Mouse (Mus musculus) lung, embryonic 14.5 days (tissue): ENCODE measurements around the gene Sdhaf3. TPM values are rescaled to one million over a fixed set of nuclear protein-coding genes. Genes with fewer than 3 reads are reported as not detected.

Experiments used
- ATAC-seq: fragments of 200-750 bp; cut with Nextera tagmentation; 2 replicates; pipeline ENCODE4 v1.8.0; 2017; ENCODE audit warnings: mild to moderate bottlenecking, moderate TSS enrichment, moderate library complexity; ENCODE audit not compliant: insufficient read depth
- DNase-seq: peaks from one replicate; pipeline ENCODE4 v3.0.0-alpha.2; 2015
- H3K27ac ChIP-seq: fragments of 300-500 bp; sonication (generic); 2 replicates; pipeline ENCODE4 v1.5.1; 2014; ENCODE audit warnings: low read depth, mild to moderate bottlenecking, moderate library complexity
- H3K27me3 ChIP-seq: fragments of 300-500 bp; sonication (generic); 2 replicates; pipeline ENCODE4 v1.6.1; 2014; ENCODE audit warnings: low read length, control low read depth; ENCODE audit not compliant: insufficient read depth
- H3K36me3 ChIP-seq: fragments of 300-500 bp; sonication (generic); 2 replicates; pipeline ENCODE4 v1.6.1; 2014; ENCODE audit warnings: control low read depth; ENCODE audit not compliant: insufficient read depth
- H3K4me1 ChIP-seq: fragments of 300-500 bp; sonication (generic); 2 replicates; pipeline ENCODE4 v1.6.1; 2014; ENCODE audit warnings: antibody characterized with exemption, control low read depth; ENCODE audit not compliant: insufficient read depth
- H3K4me2 ChIP-seq: fragments of 300-500 bp; sonication (generic); 2 replicates; pipeline ENCODE4 v1.6.1; 2014; ENCODE audit warnings: mild to moderate bottlenecking
- H3K4me3 ChIP-seq: fragments of 300-500 bp; sonication (generic); 2 replicates; pipeline ENCODE4 v1.5.1; 2014; ENCODE audit warnings: low read depth, low read length
- H3K9ac ChIP-seq: fragments of 300-500 bp; sonication (generic); 2 replicates; pipeline ENCODE4 v1.6.1; 2014
- H3K9me3 ChIP-seq: fragments of 300-500 bp; sonication (generic); 2 replicates; pipeline ENCODE4 v1.6.1; 2016; ENCODE audit warnings: low read depth, low read length, control low read depth
- CTCF ChIP-seq: IDR thresholded peaks from 2 replicates; pipeline ENCODE4 v1.5.1; 2016; ENCODE audit warnings: antibody characterized with exemption, low read depth
- WGBS: fragments of 180-500 bp; shearing (Covaris S2); extraction: QIAGEN DNeasy Blood & Tissue Kit; methylation state at CpG from one replicate; pipeline ENCODE4 v1.1.7; 2014; 5-methylcytosine and 5-hydroxymethylcytosine counted together
- polyA plus RNA-seq: library from polyadenylated mRNA; unstranded; fragments of >200 nt; fragmentation: Nextera tagmentation; extraction: Ambion mirVana; gene quantifications from 2 replicates; pipeline ENCODE4 v1.2.1, GENCODE M21; 2014

Gene Sdhaf3
- polyA plus RNA-seq, 1 experiment from 2014 or later = 5.7 TPM

GRCm38 (mm10) chr6:7041912-7042311, 86.1 kb downstream of the Sdhaf3 start:
- no peak overlapping the region for H3K4me2 ChIP-seq
- ATAC-seq = no peak
- no peaks in the 10 kb centered on the region for H3K4me1 ChIP-seq
- H3K27me3 ChIP-seq = no peaks in the 10 kb centered on the region
- H3K27ac ChIP-seq = no peak overlapping the region
- no peaks in the 10 kb centered on the region for H3K9me3 ChIP-seq
- no peak overlapping the region for H3K4me3 ChIP-seq
- no peak for DNase-seq
- H3K36me3 ChIP-seq = no peaks in the 10 kb centered on the region
- WGBS = 91% methylated on average over 1 of the region's 1 CpGs
- no peak overlapping the region for H3K9ac ChIP-seq
- no peak for TF ChIP-seq CTCF

GRCm38 (mm10) chr6:7062819-7063218, 107.0 kb downstream of the Sdhaf3 start:
- ATAC-seq (no peak), DNase-seq (no peak)
- Histone ChIP-seq H3K27me3 (no peaks in the 10 kb centered on the region), H3K36me3 (no peaks in the 10 kb centered on the region), H3K4me3 (no peak overlapping the region), H3K27ac (no peak overlapping the region), H3K9ac (no peak overlapping the region), H3K9me3 (no peaks in the 10 kb centered on the region), H3K4me1 (no peaks in the 10 kb centered on the region), H3K4me2 (no peak overlapping the region)
- WGBS = 95% methylated on average over 3 of the region's 3 CpGs
- no peak for TF ChIP-seq CTCF

GRCm38 (mm10) chr6:7068782-7069181, 113.0 kb downstream of the Sdhaf3 start:
- no peak for ATAC-seq
- TF ChIP-seq CTCF = no peak

GRCm38 (mm10) chr6:7069463-7069862, 113.7 kb downstream of the Sdhaf3 start:
- Histone ChIP-seq H3K9me3 (no peaks in the 10 kb centered on the region), H3K4me1 (no peaks in the 10 kb centered on the region), H3K27me3 (no peaks in the 10 kb centered on the region), H3K4me2 (no peak overlapping the region), H3K9ac (no peak overlapping the region), H3K4me3 (no peak overlapping the region), H3K36me3 (no peaks in the 10 kb centered on the region), H3K27ac (no peak overlapping the region)
- ATAC-seq (no peak), DNase-seq (no peak)
- no peak for TF ChIP-seq CTCF
- WGBS = 67% methylated on average over 2 of the region's 2 CpGs

More at GRCm38 (mm10) chr6:7068782-7069181, 113.0 kb downstream of the Sdhaf3 start:
- WGBS = 48% methylated on average over 3 of the region's 3 CpGs
- no peaks in the 10 kb centered on the region for H3K27me3 ChIP-seq
- no peaks in the 10 kb centered on the region for H3K4me1 ChIP-seq
- H3K4me3 ChIP-seq = no peak overlapping the region
- H3K36me3 ChIP-seq = no peaks in the 10 kb centered on the region
- H3K9ac ChIP-seq = no peak overlapping the region
- no peak overlapping the region for H3K4me2 ChIP-seq
- H3K27ac ChIP-seq = no peak overlapping the region
- no peaks in the 10 kb centered on the region for H3K9me3 ChIP-seq
- DNase-seq = no peak

GRCm38 (mm10) chr6:7082054-7082453, 126.2 kb downstream of the Sdhaf3 start:
- H3K4me1 ChIP-seq = no peaks in the 10 kb centered on the region
- no peak overlapping the region for H3K27ac ChIP-seq
- no peaks in the 10 kb centered on the region for H3K36me3 ChIP-seq
- no peak overlapping the region for H3K9ac ChIP-seq
- no peak for DNase-seq
- no peak for TF ChIP-seq CTCF
- no peaks in the 10 kb centered on the region for H3K27me3 ChIP-seq
- ATAC-seq = no peak
- no peaks in the 10 kb centered on the region for H3K9me3 ChIP-seq
- no peak overlapping the region for H3K4me3 ChIP-seq
- H3K4me2 ChIP-seq = no peak overlapping the region
- WGBS = 59% methylated on average over 3 of the region's 3 CpGs

- no peak overlapping the region for H3K4me3 ChIP-seq
- WGBS = 66% methylated on average over 5 of the region's 5 CpGs
- no peak for DNase-seq
Measured at GRCm38 (mm10) chr6:7082467-7083259, 126.9 kb downstream of the Sdhaf3 start.

GRCm38 (mm10) chr6:7083661-7084060, 127.9 kb downstream of the Sdhaf3 start:
- Histone ChIP-seq H3K27ac (no peak overlapping the region), H3K9ac (no peak overlapping the region), H3K4me1 (no peaks in the 10 kb centered on the region), H3K9me3 (no peaks in the 10 kb centered on the region), H3K4me2 (no peak overlapping the region), H3K4me3 (no peak overlapping the region), H3K36me3 (no peaks in the 10 kb centered on the region), H3K27me3 (no peaks in the 10 kb centered on the region)
- 98% methylated on average over 4 of the region's 4 CpGs for WGBS
- ATAC-seq (no peak), DNase-seq (no peak)
- TF ChIP-seq CTCF = no peak

More at GRCm38 (mm10) chr6:7082467-7083259, 126.9 kb downstream of the Sdhaf3 start:
- Histone ChIP-seq H3K27me3 (no peaks in the 10 kb centered on the region), H3K36me3 (no peaks in the 10 kb centered on the region), H3K9me3 (no peaks in the 10 kb centered on the region), H3K9ac (no peak overlapping the region), H3K27ac (no peak overlapping the region), H3K4me2 (no peak overlapping the region), H3K4me1 (no peaks in the 10 kb centered on the region)
- no peak for ATAC-seq
- TF ChIP-seq CTCF = no peak
